Mouse (Mus musculus): ENCODE measurements around the gene Vmn1r159. TPM values are rescaled to one million over a fixed set of nuclear protein-coding genes. Genes with fewer than 3 reads are reported as not detected.
"Not testable (repeated sequence)": the region's sequence is repeated elsewhere in the genome, so short reads cannot be mapped to it uniquely, and the experiment has no call there.

The Vmn1r159 gene
- total RNA-seq (2021), result not detected

DNA sequence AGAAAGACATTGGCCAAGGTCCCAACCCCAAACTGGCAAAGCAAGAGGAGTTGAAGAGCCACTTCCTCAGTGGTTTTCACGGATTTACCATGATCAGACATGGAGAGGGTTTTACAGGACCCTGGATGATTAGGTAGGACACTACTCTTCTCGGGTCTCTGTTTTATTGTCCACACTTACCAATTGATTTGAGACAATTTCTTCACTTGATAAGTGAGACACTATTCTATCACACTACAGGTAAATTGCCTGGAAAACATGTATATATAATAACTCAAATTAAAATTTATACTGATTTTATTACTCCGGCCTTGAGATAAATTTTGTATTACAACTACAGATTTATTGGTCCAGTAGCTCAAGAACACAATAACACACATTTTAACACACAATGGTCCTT lies at the start of gene Vmn1r159:
TSS of gene Vmn1r159 (minus strand) at position 101 of the 400 bp plus-strand sequence.
- intact Hi-C loops (cut with DNase I); DNase-seq (ENCODE audit: low spot score in 2 of 2): not testable (repeated sequence)

DNA sequence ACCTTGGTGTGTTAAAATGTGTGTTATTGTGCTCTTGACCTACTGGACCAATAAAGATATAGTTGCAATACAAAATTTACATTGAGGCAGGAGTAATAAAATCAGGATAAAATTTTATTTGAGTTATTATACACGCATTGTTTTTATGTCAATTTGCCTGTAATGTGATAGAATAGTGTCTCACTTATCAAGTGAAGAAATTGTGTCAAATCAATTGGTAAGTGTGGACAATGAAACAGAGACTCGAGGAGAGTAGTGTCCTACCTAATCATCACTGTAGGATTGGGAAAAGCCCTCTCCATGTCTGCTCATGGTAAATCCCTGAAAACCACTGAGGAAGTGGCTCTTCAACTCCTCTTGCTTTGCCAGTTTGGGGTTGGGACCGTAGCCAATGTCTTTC lies 27.5 kb upstream of the Vmn1r159 start, which contains the start of gene Vmn1r160:
TSS of gene Vmn1r160 (plus strand) at position 301 of the 400 bp plus-strand sequence.
- intact Hi-C loops (cut with DNase I); DNase-seq (ENCODE audit: low spot score in 2 of 2): not testable (repeated sequence)

Other genes starting within 250 kb of the Vmn1r159 start
- gene Vmn1r155, start 185.6 kb downstream of the Vmn1r159 start, total RNA-seq (2021), result not detected
- gene Gm8693, start 151.3 kb downstream of the Vmn1r159 start, total RNA-seq (2021), result not detected
- gene Gm4567, start 123.9 kb downstream of the Vmn1r159 start, total RNA-seq (2021), result not detected
- not detected for gene Vmn1r157, start 81.9 kb downstream of the Vmn1r159 start, total RNA-seq (2021)
- gene Vmn1r158, start 52.8 kb downstream of the Vmn1r159 start, total RNA-seq (2021), result not detected
- gene Vmn1r160, start 27.6 kb upstream of the Vmn1r159 start, total RNA-seq (2021), result not detected
- not detected for gene Gm4214, start 141.1 kb upstream of the Vmn1r159 start, total RNA-seq (2021)
- gene Gm4216, start 176.3 kb upstream of the Vmn1r159 start, total RNA-seq (2021), result not detected
- not detected for gene Vmn1r163, start 211.9 kb upstream of the Vmn1r159 start, total RNA-seq (2021)
- gene Gm8720, start 223.9 kb upstream of the Vmn1r159 start, total RNA-seq (2021), result not detected

Measured in left cerebral cortex, postnatal 25 days (tissue).